ENCODE assay signal across 11 mouse cellular contexts in the genomic region with DNA sequence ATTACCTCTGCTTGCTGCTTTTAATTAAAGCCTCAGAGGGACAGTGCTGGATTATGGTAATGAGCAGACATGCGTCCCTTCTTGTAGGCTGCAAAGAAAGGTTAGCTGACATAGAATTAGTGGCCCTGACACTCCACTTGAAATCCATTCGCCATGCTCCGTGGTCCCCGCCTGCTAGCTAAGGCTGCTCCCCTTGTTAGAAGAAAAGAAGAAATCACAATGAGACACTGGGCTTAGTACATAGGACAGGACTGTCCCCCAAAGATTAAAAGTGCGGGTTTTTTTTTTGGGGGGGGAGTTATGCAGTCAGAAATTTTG. TPM values are rescaled to one million over a fixed set of nuclear protein-coding genes. Genes with fewer than 3 reads are reported as not detected.
DNase-seq lines count a peak whose midpoint lies in the region; ATAC-seq and TF ChIP-seq lines count a peak whose summit lies in the region.
"Had no signal": no experiment of that assay in that cellular context is flagged by ENCODE, and none has a peak within 500 bp of the region (broad histone marks: within the 10 kb centered on the region; RNA-seq: fewer than 3 reads in every experiment).

No protein-coding gene starts in this region.

- no peaks in the 10 kb centered on the region for H3K36me3 ChIP-seq in lung, embryonic 14.5 days (ENCODE audit: insufficient read depth)
- no peaks in the 10 kb centered on the region for H3K36me3 ChIP-seq in forebrain, postnatal 0 days (ENCODE audit: insufficient read depth)
- no peaks in the 10 kb centered on the region for H3K36me3 ChIP-seq in limb, embryonic 13.5 days
- H3K36me3 ChIP-seq in neural tube, embryonic 13.5 days = no peaks in the 10 kb centered on the region
- H3K36me3 ChIP-seq in kidney, adult 2 months (ENCODE audit: control insufficient read depth, insufficient read depth, low read length) = no peaks in the 10 kb centered on the region
- H3K36me3 ChIP-seq in embryonic facial prominence, embryonic 10.5 days (replicated peaks) = no peaks in the 10 kb centered on the region

- no peak for ATAC-seq in lung, embryonic 14.5 days (ENCODE audit: insufficient read depth)
- no peak for ATAC-seq in forebrain, postnatal 0 days
- no peak for ATAC-seq in limb, embryonic 13.5 days (ENCODE audit: low FRiP score, low read depth)
- ATAC-seq in neural tube, embryonic 13.5 days (ENCODE audit: low read depth) = no peak

- no peaks in the 10 kb centered on the region for H3K9me3 ChIP-seq in lung, embryonic 14.5 days (ENCODE audit: low read depth, low read length)
- no peaks in the 10 kb centered on the region for H3K9me3 ChIP-seq in forebrain, postnatal 0 days (ENCODE audit: low read length)
- H3K9me3 ChIP-seq in limb, embryonic 13.5 days = no peaks in the 10 kb centered on the region
- no peaks in the 10 kb centered on the region for H3K9me3 ChIP-seq in neural tube, embryonic 13.5 days
- no peaks in the 10 kb centered on the region for H3K9me3 ChIP-seq in embryonic facial prominence, embryonic 10.5 days

- no peak for TF ChIP-seq CTCF in lung, embryonic 14.5 days (IDR thresholded peaks at IDR 0.05; ENCODE audit: low read depth)
- no peak for TF ChIP-seq CTCF in forebrain, postnatal 0 days (IDR thresholded peaks at IDR 0.05; ENCODE audit: low read depth)
- TF ChIP-seq CTCF in kidney, adult 2 months (conservative IDR thresholded peaks at IDR 0.05; ENCODE audit: insufficient read depth, insufficient read length, low read depth, low read length) = no peak

- 2% methylated on average over 5 of the region's 5 CpGs for WGBS in lung, embryonic 14.5 days
- WGBS in forebrain, postnatal 0 days = 1% methylated on average over 5 of the region's 5 CpGs
- under 1% methylated on average over 5 of the region's 5 CpGs for WGBS in limb, embryonic 13.5 days
- WGBS in neural tube, embryonic 13.5 days = 0% methylated on average over 5 of the region's 5 CpGs
- WGBS in kidney, adult 2 months = 6% methylated on average over 5 of the region's 5 CpGs
- WGBS in embryonic facial prominence, embryonic 10.5 days = under 1% methylated on average over 5 of the region's 5 CpGs

- H3K9ac ChIP-seq in lung, embryonic 14.5 days = no peak overlapping the region
- peak overlapping the region; percentile 65 for H3K9ac ChIP-seq in forebrain, postnatal 0 days
- no peak overlapping the region for H3K9ac ChIP-seq in limb, embryonic 13.5 days
- peak overlapping the region; percentile 81 for H3K9ac ChIP-seq in neural tube, embryonic 13.5 days

- H3K27ac ChIP-seq in lung, embryonic 14.5 days (ENCODE audit: low read depth) = no peak overlapping the region
- H3K27ac ChIP-seq in forebrain, postnatal 0 days (ENCODE audit: low read depth, low read length) = peak overlapping the region; percentile 81
- no peak overlapping the region for H3K27ac ChIP-seq in limb, embryonic 13.5 days
- peak overlapping the region; percentile 89 for H3K27ac ChIP-seq in neural tube, embryonic 13.5 days (replicated peaks)
- no peak overlapping the region for H3K27ac ChIP-seq in kidney, adult 2 months (ENCODE audit: insufficient read depth, low read depth, low read length)
- no peak overlapping the region for H3K27ac ChIP-seq in embryonic facial prominence, embryonic 10.5 days (replicated peaks)

- peaks cover 98% of the 10 kb centered on the region for H3K27me3 ChIP-seq in lung, embryonic 14.5 days (ENCODE audit: insufficient read depth, low read length)
- H3K27me3 ChIP-seq in forebrain, postnatal 0 days (ENCODE audit: insufficient read depth, low read length) = peaks cover 32% of the 10 kb centered on the region
- peaks cover 94% of the 10 kb centered on the region for H3K27me3 ChIP-seq in limb, embryonic 13.5 days
- H3K27me3 ChIP-seq in neural tube, embryonic 13.5 days = peaks cover 71% of the 10 kb centered on the region
- peaks cover 16% of the 10 kb centered on the region for H3K27me3 ChIP-seq in kidney, adult 2 months (replicated peaks; ENCODE audit: control insufficient read depth, insufficient read depth, low read length)
- H3K27me3 ChIP-seq in embryonic facial prominence, embryonic 10.5 days (replicated peaks; ENCODE audit: low read depth, poor library complexity, severe bottlenecking) = peaks cover 100% of the 10 kb centered on the region

- no peaks in the 10 kb centered on the region for H3K4me1 ChIP-seq in lung, embryonic 14.5 days (ENCODE audit: insufficient read depth)
- 0 out of 2 replicates have a peak, but pooled peaks cover 3% of the 10 kb centered on the region for H3K4me1 ChIP-seq in forebrain, postnatal 0 days (ENCODE audit: insufficient read depth)
- H3K4me1 ChIP-seq in limb, embryonic 13.5 days = peaks cover 26% of the 10 kb centered on the region
- H3K4me1 ChIP-seq in neural tube, embryonic 13.5 days (replicated peaks) = peaks cover 75% of the 10 kb centered on the region
- no peaks in the 10 kb centered on the region for H3K4me1 ChIP-seq in kidney, adult 2 months (ENCODE audit: control insufficient read depth, insufficient read depth, low read length)
- H3K4me1 ChIP-seq in embryonic facial prominence, embryonic 10.5 days = peaks cover 33% of the 10 kb centered on the region

- H3K4me3 ChIP-seq in lung, embryonic 14.5 days (ENCODE audit: low read depth, low read length) = 0 out of 2 replicates have a peak overlapping the region, but pooled peaks have one; percentile 3
- H3K4me3 ChIP-seq in forebrain, postnatal 0 days (ENCODE audit: low read depth, low read length) = peak overlapping the region; percentile 51
- 0 out of 2 replicates have a peak overlapping the region, but pooled peaks have one; percentile 2 for H3K4me3 ChIP-seq in limb, embryonic 13.5 days
- H3K4me3 ChIP-seq in neural tube, embryonic 13.5 days = peak overlapping the region; percentile 56
- H3K4me3 ChIP-seq in kidney, adult 2 months (ENCODE audit: insufficient read depth, low read depth, low read length) = no peak overlapping the region
- H3K4me3 ChIP-seq in embryonic facial prominence, embryonic 10.5 days = no peak overlapping the region

- TF ChIP-seq POLR2A in kidney, adult 2 months (IDR thresholded peaks at IDR 0.05; ENCODE audit: low read depth, low read length) = no peak

- no peak for DNase-seq in lung, embryonic 14.5 days
- DNase-seq in lung, postnatal 36 days = no peak
- peak; percentile 56 for DNase-seq in forebrain, postnatal 0 days
- no peak for DNase-seq in kidney, adult 2 months
- no peak for DNase-seq in embryonic facial prominence, embryonic 10.5 days (ENCODE audit: low spot score)
- DNase-seq: heart, postnatal 4 days; liver had no signal

- peak overlapping the region; percentile 5; the same call in 1 of the 2 replicates for H3K4me2 ChIP-seq in lung, embryonic 14.5 days
- peak overlapping the region; percentile 83 for H3K4me2 ChIP-seq in forebrain, postnatal 0 days (ENCODE audit: low read depth)
- no peak overlapping the region for H3K4me2 ChIP-seq in limb, embryonic 13.5 days (replicated peaks)
- H3K4me2 ChIP-seq in neural tube, embryonic 13.5 days = peak overlapping the region; percentile 89

RNA-seq across cellular contexts. Expression of gene Prdm8, which starts 15.6 kb away (rescaled TPM):
- polyA plus RNA-seq in lung, embryonic 14.5 days (2014; fragmentation: Nextera tagmentation; extraction: Ambion mirVana) = 1.1 and 1.7 TPM in 2 replicates
- 17.5 and 25.6 TPM in 2 replicates for total RNA-seq in forebrain, postnatal 0 days (2014; rRNA removed)
- polyA plus RNA-seq in forebrain, postnatal 0 days (2015; fragmentation: Nextera tagmentation; extraction: Ambion mirVana) = 1.8 and 2.4 TPM in 2 replicates
- polyA plus RNA-seq in limb, embryonic 13.5 days (2015; fragmentation: Nextera tagmentation; extraction: Ambion mirVana) = 0.09 and 0.27 TPM in 2 replicates
- polyA plus RNA-seq in neural tube, embryonic 13.5 days (2015; fragmentation: Nextera tagmentation; extraction: Ambion mirVana) = 3.5 and 3.8 TPM in 2 replicates
- 0.03 TPM in 2 replicates for polyA plus RNA-seq in kidney, adult 2 months (2012; rRNA removed)
- 0.05 and 0.19 TPM in 2 replicates for polyA plus RNA-seq in embryonic facial prominence, embryonic 10.5 days (2016; fragmentation: Nextera tagmentation; extraction: Ambion mirVana)
- total RNA-seq: granulocyte monocyte progenitor cell, adult 5-6 weeks; megakaryocyte progenitor cell, adult 5-6 weeks had no signal

Comparison
In these comparisons a context has a peak if more than half of its experiments do, and no peak if none do; other contexts are left out.
1. H3K27ac ChIP-seq: peak in forebrain, postnatal 0 days (single experiment) and neural tube, embryonic 13.5 days (single experiment); none in lung, embryonic 14.5 days (single experiment), limb, embryonic 13.5 days (single experiment), kidney, adult 2 months (single experiment) and embryonic facial prominence, embryonic 10.5 days (single experiment).
2. H3K4me3 ChIP-seq: peak in lung, embryonic 14.5 days (single experiment), forebrain, postnatal 0 days (single experiment), limb, embryonic 13.5 days (single experiment) and neural tube, embryonic 13.5 days (single experiment); none in kidney, adult 2 months (single experiment) and embryonic facial prominence, embryonic 10.5 days (single experiment).
3. H3K9ac ChIP-seq: peak in forebrain, postnatal 0 days (single experiment) and neural tube, embryonic 13.5 days (single experiment); none in lung, embryonic 14.5 days (single experiment) and limb, embryonic 13.5 days (single experiment).